In the genomic region with DNA sequence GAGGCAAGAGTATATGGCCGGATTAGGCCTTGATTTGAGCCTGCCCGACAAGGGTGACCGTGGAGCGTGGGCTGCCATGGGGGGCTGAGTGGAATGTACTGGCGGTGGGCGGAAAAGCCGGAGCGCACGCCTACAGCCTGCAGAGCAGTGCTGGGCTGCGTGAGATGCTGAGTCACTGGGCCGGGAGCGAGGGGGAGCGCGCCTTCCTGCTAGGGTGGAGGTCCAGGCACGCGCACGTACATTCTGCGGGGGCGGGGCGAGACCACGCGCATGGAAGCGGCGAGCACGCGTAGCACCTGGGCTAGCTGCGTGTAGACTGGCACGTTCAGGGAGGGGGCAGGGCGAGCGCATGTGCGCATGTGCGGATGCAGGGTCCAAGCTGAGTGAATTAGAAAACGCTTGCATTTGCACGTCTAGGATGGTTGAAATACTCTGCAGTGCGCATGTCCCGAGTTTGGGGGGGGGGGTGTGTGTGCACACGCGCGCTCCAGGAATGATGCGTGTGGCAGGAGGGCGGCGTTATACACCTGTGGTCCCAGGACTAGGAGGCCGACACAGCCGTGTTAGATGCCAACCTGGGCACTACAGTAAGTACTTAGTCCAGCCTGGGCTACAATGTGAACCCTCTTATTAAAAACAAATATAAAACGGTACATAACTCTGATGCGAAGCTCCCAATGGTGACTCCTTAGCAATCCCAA, we compare ENCODE assay signal across 8 mouse cellular contexts. TPM values are rescaled to one million over a fixed set of nuclear protein-coding genes. Genes with fewer than 3 reads are reported as not detected.
A peak's percentile ranks its signal among the peaks of the same experiment; 100 is the strongest.
DNase-seq lines count a peak whose midpoint lies in the region; ATAC-seq lines count a peak whose summit lies in the region.

No protein-coding gene starts in this region.

- peak overlapping the region; percentile 46 for H3K4me3 ChIP-seq in hindbrain, embryonic 14.5 days (replicated peaks; ENCODE audit: low read length)

- under 1% methylated on average over 46 of the region's 46 CpGs for WGBS in hindbrain, embryonic 14.5 days

- peaks cover 18% of the 10 kb centered on the region for H3K4me1 ChIP-seq in hindbrain, embryonic 14.5 days (replicated peaks; ENCODE audit: control insufficient read depth, insufficient read depth, low read length)

- ATAC-seq in hindbrain, embryonic 14.5 days (ENCODE audit: low FRiP score): peak; percentile 97

- no peaks in the 10 kb centered on the region for H3K9me3 ChIP-seq in hindbrain, embryonic 14.5 days (ENCODE audit: control insufficient read depth, low read length)

- peak overlapping the region; percentile 59 for H3K9ac ChIP-seq in hindbrain, embryonic 14.5 days

- H3K36me3 ChIP-seq in hindbrain, embryonic 14.5 days (replicated peaks; ENCODE audit: control insufficient read depth, insufficient read depth): peaks cover 28% of the 10 kb centered on the region

- no peaks in the 10 kb centered on the region for H3K27me3 ChIP-seq in hindbrain, embryonic 14.5 days (ENCODE audit: control insufficient read depth, insufficient read depth, low read length)

- peak overlapping the region; percentile 88 for H3K27ac ChIP-seq in hindbrain, embryonic 14.5 days

- peak; percentile 99 for DNase-seq in R1 (ENCODE audit: low read depth, low spot score)
- DNase-seq in cerebellum, postnatal 25 days: peak; percentile 100
- peak; percentile 99 to 100 for DNase-seq in frontal cortex, postnatal 25 days (ENCODE audit: low spot score in 2 of 2)
- peak; percentile 99 for DNase-seq in hindbrain, embryonic 14.5 days (ENCODE audit: low spot score)
- DNase-seq in layer of hippocampus, postnatal 36 days: peak; percentile 100
- DNase-seq in lung, postnatal 36 days: peak; percentile 99
- DNase-seq in retina, postnatal 1 day: peak; percentile 98
- DNase-seq in urinary bladder, adult 18-20 months (ENCODE audit: low spot score in 2 of 2): peak; percentile 99 to 100

- peak overlapping the region; percentile 66 for H3K4me2 ChIP-seq in hindbrain, embryonic 14.5 days (replicated peaks)

RNA-seq across cellular contexts. Expression of gene Gpi1, which starts 3.9 kb away (rescaled TPM):
- 265 and 302 TPM in 2 replicates for polyA plus RNA-seq in hindbrain, embryonic 14.5 days (2014; fragmentation: Nextera tagmentation; extraction: Ambion mirVana)
- total RNA-seq in layer of hippocampus, postnatal 36 days (2021): 100 to 1,000 TPM; 784 to 785 TPM

RNA-seq across cellular contexts. Expression of gene Gm6096, which starts 16.8 kb away (rescaled TPM):
- polyA plus RNA-seq in hindbrain, embryonic 14.5 days (2014; fragmentation: Nextera tagmentation; extraction: Ambion mirVana): 0.77 and 1.0 TPM in 2 replicates
- not detected for total RNA-seq in layer of hippocampus, postnatal 36 days (2021)

RNA-seq across cellular contexts. Expression of gene Pdcd2l, which starts 37.6 kb away (rescaled TPM):
- polyA plus RNA-seq in hindbrain, embryonic 14.5 days (2014; fragmentation: Nextera tagmentation; extraction: Ambion mirVana): 63.8 and 68.9 TPM in 2 replicates
- 10 to 100 TPM; 21.1 to 25.1 TPM for total RNA-seq in layer of hippocampus, postnatal 36 days (2021)

Comparison
In these comparisons a context has a peak if more than half of its experiments do, and no peak if none do; other contexts are left out.
1. Peak in every context shown above with its lines: DNase-seq, ATAC-seq, H3K4me3 ChIP-seq and H3K27ac ChIP-seq.